Mouse (Mus musculus) heart, embryonic 12.5 days (tissue): ENCODE data around the gene Cyfip2. TPM values are rescaled to one million over a fixed set of nuclear protein-coding genes. Genes with fewer than 3 reads are reported as not detected.
A peak's percentile ranks its signal among the peaks of the same experiment; 100 is the strongest.

Experiments used
- ATAC-seq: fragments of 200-750 bp; cut with Nextera tagmentation; 2 replicates; pipeline ENCODE4 v1.8.0; 2017; ENCODE audit warnings: moderate TSS enrichment, moderate library complexity; ENCODE audit not compliant: insufficient number of reproducible peaks, low FRiP score
- H3K27ac ChIP-seq: fragments of 300-500 bp; sonication (generic); 2 replicates; pipeline ENCODE4 v1.5.1; 2016; ENCODE audit warnings: mild to moderate bottlenecking, moderate library complexity; ENCODE audit not compliant: poor library complexity, severe bottlenecking
- H3K27me3 ChIP-seq: fragments of 300-500 bp; sonication (generic); replicated peaks from 2 replicates; pipeline ENCODE4 v1.6.1; 2016; ENCODE audit warnings: mild to moderate bottlenecking, moderate library complexity
- H3K36me3 ChIP-seq: fragments of 300-500 bp; sonication (generic); 2 replicates; pipeline ENCODE4 v1.6.1; 2016; ENCODE audit warnings: mild to moderate bottlenecking, moderate library complexity
- H3K4me1 ChIP-seq: fragments of 300-500 bp; sonication (generic); replicated peaks from 2 replicates; pipeline ENCODE4 v1.6.1; 2016; ENCODE audit warnings: mild to moderate bottlenecking
- H3K4me2 ChIP-seq: fragments of 300-500 bp; sonication (generic); 2 replicates; pipeline ENCODE4 v1.6.1; 2016; ENCODE audit warnings: mild to moderate bottlenecking, moderate library complexity
- H3K4me3 ChIP-seq: fragments of 300-500 bp; sonication (generic); 2 replicates; pipeline ENCODE4 v1.5.1; 2016; ENCODE audit warnings: mild to moderate bottlenecking
- H3K9ac ChIP-seq: fragments of 300-500 bp; sonication (generic); 2 replicates; pipeline ENCODE4 v1.6.1; 2016; ENCODE audit warnings: mild to moderate bottlenecking, moderate library complexity
- H3K9me3 ChIP-seq: fragments of 300-500 bp; sonication (generic); replicated peaks from 2 replicates; pipeline ENCODE4 v1.6.1; 2016; ENCODE audit warnings: mild to moderate bottlenecking, moderate library complexity
- WGBS: fragments of 180-500 bp; shearing (Covaris S2); methylation state at CpG from one replicate; pipeline ENCODE4 v1.1.7; 2016; 5-methylcytosine and 5-hydroxymethylcytosine counted together
- polyA plus RNA-seq: library from polyadenylated mRNA; unstranded; fragments of >200 nt; fragmentation: Nextera tagmentation; extraction: Ambion mirVana; gene quantifications from 2 replicates; pipeline ENCODE4 v1.2.1, GENCODE M21; 2016

The Cyfip2 gene
- polyA plus RNA-seq, 1 experiment from 2014 or later = 6.5 TPM

GRCm38 (mm10) chr11:46275302-46275701 is 37.4 kb downstream of the Cyfip2 start:
- Histone ChIP-seq H3K4me2 (peak overlapping the region; percentile 23; the same call in 1 of the 2 replicates), H3K4me1 (no peaks in the 10 kb centered on the region), H3K4me3 (no peak overlapping the region), H3K27ac (no peak overlapping the region), H3K27me3 (no peaks in the 10 kb centered on the region), H3K9me3 (no peaks in the 10 kb centered on the region), H3K36me3 (no peaks in the 10 kb centered on the region), H3K9ac (no peak overlapping the region)
- ATAC-seq = peak; percentile 73
- 3% methylated on average over 6 of the region's 6 CpGs for WGBS

GRCm38 (mm10) chr11:46273969-46274368 is 38.7 kb downstream of the Cyfip2 start:
- no peaks in the 10 kb centered on the region for H3K36me3 ChIP-seq
- no peak overlapping the region for H3K9ac ChIP-seq
- H3K27ac ChIP-seq = no peak overlapping the region
- H3K4me3 ChIP-seq = no peak overlapping the region
- 85% methylated on average over 3 of the region's 3 CpGs for WGBS
- H3K9me3 ChIP-seq = no peaks in the 10 kb centered on the region
- H3K27me3 ChIP-seq = no peaks in the 10 kb centered on the region
- no peak overlapping the region for H3K4me2 ChIP-seq
- no peaks in the 10 kb centered on the region for H3K4me1 ChIP-seq
- no peak for ATAC-seq

- Histone ChIP-seq H3K4me2 (no peak overlapping the region), H3K9me3 (no peaks in the 10 kb centered on the region), H3K27me3 (no peaks in the 10 kb centered on the region), H3K4me3 (no peak overlapping the region), H3K27ac (no peak overlapping the region), H3K4me1 (no peaks in the 10 kb centered on the region), H3K9ac (no peak overlapping the region), H3K36me3 (peaks cover 3% of the 10 kb centered on the region; the same call in 1 of the 2 replicates)
- WGBS = 68% methylated on average over 8 of the region's 8 CpGs
- ATAC-seq = no peak
Measured at GRCm38 (mm10) chr11:46272058-46272681, 40.5 kb downstream of the Cyfip2 start.

- H3K27me3 ChIP-seq = no peaks in the 10 kb centered on the region
- H3K27ac ChIP-seq = no peak overlapping the region
- H3K9ac ChIP-seq = no peak overlapping the region
- ATAC-seq = no peak
- peaks cover 3% of the 10 kb centered on the region; the same call in 1 of the 2 replicates for H3K36me3 ChIP-seq
- no peaks in the 10 kb centered on the region for H3K9me3 ChIP-seq
- no peak overlapping the region for H3K4me3 ChIP-seq
- H3K4me2 ChIP-seq = no peak overlapping the region
- 60% methylated on average over 3 of the region's 3 CpGs for WGBS
- no peaks in the 10 kb centered on the region for H3K4me1 ChIP-seq
Measured at GRCm38 (mm10) chr11:46269893-46270292, 42.8 kb downstream of the Cyfip2 start.

GRCm38 (mm10) chr11:46269391-46269790 is 43.3 kb downstream of the Cyfip2 start:
- Histone ChIP-seq H3K4me3 (no peak overlapping the region), H3K36me3 (peaks cover 3% of the 10 kb centered on the region; the same call in 1 of the 2 replicates), H3K27ac (no peak overlapping the region), H3K4me2 (no peak overlapping the region), H3K4me1 (no peaks in the 10 kb centered on the region), H3K9ac (no peak overlapping the region), H3K27me3 (no peaks in the 10 kb centered on the region), H3K9me3 (no peaks in the 10 kb centered on the region)
- no peak for ATAC-seq
- WGBS = 73% methylated on average over 9 of the region's 9 CpGs

- Histone ChIP-seq H3K4me2 (no peak overlapping the region), H3K27me3 (no peaks in the 10 kb centered on the region), H3K27ac (no peak overlapping the region), H3K4me3 (no peak overlapping the region), H3K36me3 (peaks cover 3% of the 10 kb centered on the region; the same call in 1 of the 2 replicates), H3K9ac (no peak overlapping the region), H3K9me3 (no peaks in the 10 kb centered on the region), H3K4me1 (no peaks in the 10 kb centered on the region)
- WGBS = 20% methylated on average over 7 of the region's 7 CpGs
- no peak for ATAC-seq
Measured at GRCm38 (mm10) chr11:46268991-46269390, 43.7 kb downstream of the Cyfip2 start.

- no peaks in the 10 kb centered on the region for H3K4me1 ChIP-seq
- no peaks in the 10 kb centered on the region for H3K27me3 ChIP-seq
- H3K36me3 ChIP-seq = peaks cover 3% of the 10 kb centered on the region; the same call in 1 of the 2 replicates
- H3K4me3 ChIP-seq = no peak overlapping the region
- no peak overlapping the region for H3K4me2 ChIP-seq
- no peak for ATAC-seq
- no peaks in the 10 kb centered on the region for H3K9me3 ChIP-seq
- 82% methylated on average over 11 of the region's 11 CpGs for WGBS
- no peak overlapping the region for H3K27ac ChIP-seq
- no peak overlapping the region for H3K9ac ChIP-seq
Measured at GRCm38 (mm10) chr11:46265031-46265786, 47.5 kb downstream of the Cyfip2 start.

GRCm38 (mm10) chr11:46264584-46264983 is 48.1 kb downstream of the Cyfip2 start:
- no peak overlapping the region for H3K4me3 ChIP-seq
- no peaks in the 10 kb centered on the region for H3K4me1 ChIP-seq
- ATAC-seq = no peak
- no peak overlapping the region for H3K27ac ChIP-seq
- WGBS = 74% methylated on average over 3 of the region's 3 CpGs
- no peaks in the 10 kb centered on the region for H3K27me3 ChIP-seq
- peaks cover 3% of the 10 kb centered on the region; the same call in 1 of the 2 replicates for H3K36me3 ChIP-seq
- no peaks in the 10 kb centered on the region for H3K9me3 ChIP-seq
- H3K9ac ChIP-seq = no peak overlapping the region
- no peak overlapping the region for H3K4me2 ChIP-seq

GRCm38 (mm10) chr11:46263291-46263690 is 49.4 kb downstream of the Cyfip2 start:
- H3K27me3 ChIP-seq = no peaks in the 10 kb centered on the region
- 86% methylated on average over 11 of the region's 11 CpGs for WGBS
- H3K4me2 ChIP-seq = no peak overlapping the region
- H3K9ac ChIP-seq = no peak overlapping the region
- ATAC-seq = no peak
- no peaks in the 10 kb centered on the region for H3K9me3 ChIP-seq
- H3K36me3 ChIP-seq = peaks cover 3% of the 10 kb centered on the region; the same call in 1 of the 2 replicates
- no peak overlapping the region for H3K27ac ChIP-seq
- no peak overlapping the region for H3K4me3 ChIP-seq
- H3K4me1 ChIP-seq = no peaks in the 10 kb centered on the region

GRCm38 (mm10) chr11:46262854-46263253 is 49.8 kb downstream of the Cyfip2 start:
- ATAC-seq = no peak

GRCm38 (mm10) chr11:46258749-46259148 is 53.9 kb downstream of the Cyfip2 start:
- Histone ChIP-seq H3K4me3 (no peak overlapping the region), H3K27me3 (no peaks in the 10 kb centered on the region), H3K4me1 (no peaks in the 10 kb centered on the region), H3K9me3 (no peaks in the 10 kb centered on the region), H3K36me3 (peaks cover 7% of the 10 kb centered on the region; the same call in 1 of the 2 replicates), H3K27ac (no peak overlapping the region), H3K4me2 (no peak overlapping the region), H3K9ac (no peak overlapping the region)
- 88% methylated on average over 8 of the region's 8 CpGs for WGBS
- ATAC-seq = no peak

More at GRCm38 (mm10) chr11:46262854-46263253, 49.8 kb downstream of the Cyfip2 start:
- H3K27ac ChIP-seq = no peak overlapping the region
- H3K4me2 ChIP-seq = no peak overlapping the region
- H3K9ac ChIP-seq = no peak overlapping the region
- H3K9me3 ChIP-seq = no peaks in the 10 kb centered on the region
- no peaks in the 10 kb centered on the region for H3K4me1 ChIP-seq
- no peaks in the 10 kb centered on the region for H3K27me3 ChIP-seq
- no peak overlapping the region for H3K4me3 ChIP-seq
- H3K36me3 ChIP-seq = no peaks in the 10 kb centered on the region
- WGBS = 62% methylated on average over 3 of the region's 3 CpGs
